Mouse (Mus musculus) embryonic fibroblast, embryonic 13.5 days (primary cell): ENCODE data around the gene Rab8a. TPM values are rescaled to one million over a fixed set of nuclear protein-coding genes. Genes with fewer than 3 reads are reported as not detected.

Source experiments
- H3K27ac ChIP-seq: 2 replicates; pipeline ENCODE4 v1.5.1; 2012; ENCODE audit warnings: low read length, control low read depth, inconsistent platforms; ENCODE audit not compliant: insufficient read depth
- H3K4me1 ChIP-seq: 2 replicates; pipeline ENCODE4 v1.6.1; 2011; ENCODE audit warnings: low read length; ENCODE audit not compliant: control insufficient read depth, insufficient read depth
- H3K4me3 ChIP-seq: 2 replicates; pipeline ENCODE4 v1.5.1; 2011; ENCODE audit warnings: mild to moderate bottlenecking, control low read depth, low read length; ENCODE audit not compliant: insufficient read depth
- CTCF ChIP-seq: IDR thresholded peaks from 2 replicates; pipeline ENCODE4 v1.5.1; 2011; ENCODE audit warnings: mild to moderate bottlenecking, control low read depth, low read length, moderate library complexity, borderline replicate concordance; ENCODE audit not compliant: insufficient read depth
- POLR2A ChIP-seq: IDR thresholded peaks from 2 replicates; pipeline ENCODE4 v1.6.1; 2011; ENCODE audit warnings: low read depth, mild to moderate bottlenecking, control low read depth, low read length, moderate library complexity
- polyA plus RNA-seq: library from polyadenylated mRNA; stranded (reverse); fragments of >200 nt; gene quantifications from 2 replicates; pipeline ENCODE4 v1.2.4, GENCODE M21; 2011; ENCODE audit warnings: low read depth; ENCODE audit not compliant: missing spikeins, insufficient read length

The Rab8a gene
- polyA plus RNA-seq, 1 experiment: 102 TPM

GRCm38 (mm10) chr8:72210710-72211109, 49.7 kb downstream of the Rab8a start:
- H3K27ac ChIP-seq: no peak overlapping the region
- TF ChIP-seq CTCF (no peak), POLR2A (no peak)
- H3K4me1 ChIP-seq: no peaks in the 10 kb centered on the region
- H3K4me3 ChIP-seq: no peak overlapping the region

GRCm38 (mm10) chr8:72211846-72212245, 50.8 kb downstream of the Rab8a start:
- TF ChIP-seq POLR2A (no peak), CTCF (no peak)
- Histone ChIP-seq H3K4me1 (no peaks in the 10 kb centered on the region), H3K27ac (no peak overlapping the region), H3K4me3 (no peak overlapping the region)

GRCm38 (mm10) chr8:72212751-72213150, 51.8 kb downstream of the Rab8a start, which contains the start of gene Cib3:
Cib3 (minus strand) TSS chr8:72212837.
- H3K4me1 ChIP-seq: no peaks in the 10 kb centered on the region
- TF ChIP-seq CTCF: no peak
- TF ChIP-seq POLR2A: no peak
- H3K27ac ChIP-seq: no peak within 1 kb of the TSS
- no peak within 1 kb of the TSS for H3K4me3 ChIP-seq

- TF ChIP-seq CTCF (no peak), POLR2A (no peak)
- no peaks in the 10 kb centered on the region for H3K4me1 ChIP-seq
- H3K27ac ChIP-seq: no peak within 1 kb of the TSS
- H3K4me3 ChIP-seq: no peak within 1 kb of the TSS
Measured at GRCm38 (mm10) chr8:72213536-72213935, 52.5 kb downstream of the Rab8a start, which contains the start of gene Gm11034. Gm11034 (minus strand) TSS chr8:72213636.

GRCm38 (mm10) chr8:72215060-72215459, 54.1 kb downstream of the Rab8a start:
- no peak overlapping the region for H3K4me3 ChIP-seq
- no peak for TF ChIP-seq CTCF
- H3K4me1 ChIP-seq: no peaks in the 10 kb centered on the region
- no peak overlapping the region for H3K27ac ChIP-seq

- TF ChIP-seq POLR2A: no peak
- no peak overlapping the region for H3K27ac ChIP-seq
- H3K4me3 ChIP-seq: no peak overlapping the region
- H3K4me1 ChIP-seq: no peaks in the 10 kb centered on the region
Measured at GRCm38 (mm10) chr8:72215871-72216270, 54.9 kb downstream of the Rab8a start.

GRCm38 (mm10) chr8:72218781-72219540, 58.0 kb downstream of the Rab8a start:
- Histone ChIP-seq H3K4me1 (no peaks in the 10 kb centered on the region), H3K27ac (no peak overlapping the region), H3K4me3 (no peak overlapping the region)
- no peak for TF ChIP-seq CTCF
- no peak for TF ChIP-seq POLR2A

- Histone ChIP-seq H3K4me3 (peak within 1 kb of the TSS; percentile 88), H3K27ac (peak within 1 kb of the TSS; percentile 19; the same call in 1 of the 2 replicates), H3K4me1 (no peaks in the 10 kb centered on the region)
- peak; percentile 54 for TF ChIP-seq POLR2A
- no peak for TF ChIP-seq CTCF
Measured at GRCm38 (mm10) chr8:72219541-72220363, 58.8 kb downstream of the Rab8a start, which contains the start of gene Fam32a. Fam32a (plus strand) TSS chr8:72219730.

- H3K4me3 ChIP-seq: peak overlapping the region; percentile 88
- H3K4me1 ChIP-seq: no peaks in the 10 kb centered on the region
- TF ChIP-seq POLR2A (no peak), CTCF (no peak)
- H3K27ac ChIP-seq: no peak overlapping the region
Measured at GRCm38 (mm10) chr8:72220758-72221157, 59.8 kb downstream of the Rab8a start.

- H3K27ac ChIP-seq: no peak overlapping the region
- H3K4me1 ChIP-seq: no peaks in the 10 kb centered on the region
- H3K4me3 ChIP-seq: no peak overlapping the region
- TF ChIP-seq POLR2A: no peak
- no peak for TF ChIP-seq CTCF
Measured at GRCm38 (mm10) chr8:72222656-72223055, 61.7 kb downstream of the Rab8a start.

Other genes with a start within 250 kb of the Rab8a start
- 11.1 and 12.5 TPM in 2 replicates for gene Zfp961, start 210.2 kb upstream of the Rab8a start, polyA plus RNA-seq
- gene Cyp4f18, start 151.6 kb upstream of the Rab8a start, polyA plus RNA-seq: not detected in 2 replicates
- not detected in 2 replicates for gene Olfr372, start 120.0 kb upstream of the Rab8a start, polyA plus RNA-seq
- gene Olfr373, start 78.0 kb upstream of the Rab8a start, polyA plus RNA-seq: not detected in 2 replicates
- gene Olfr374, start 54.2 kb upstream of the Rab8a start, polyA plus RNA-seq: 0.40 TPM in 1 of 2 replicates, not detected in the other
- 1,203 and 1,448 TPM in 2 replicates for gene Tpm4, start 26.2 kb upstream of the Rab8a start, polyA plus RNA-seq
- gene Hsh2d, start 28.4 kb downstream of the Rab8a start, polyA plus RNA-seq: not detected in 2 replicates
- gene Cib3, start 51.6 kb downstream of the Rab8a start, polyA plus RNA-seq: not detected in 2 replicates
- gene Gm11034, start 52.4 kb downstream of the Rab8a start, polyA plus RNA-seq: not detected in 2 replicates
- gene Fam32a, start 58.5 kb downstream of the Rab8a start, polyA plus RNA-seq: 41.4 and 43.8 TPM in 2 replicates
- gene Ap1m1, start 78.8 kb downstream of the Rab8a start, polyA plus RNA-seq: 65.3 and 67.0 TPM in 2 replicates
- gene Gm10282, start 144.1 kb downstream of the Rab8a start, polyA plus RNA-seq: 3.8 and 4.6 TPM in 2 replicates
- 19.1 and 19.7 TPM in 2 replicates for gene Klf2, start 157.8 kb downstream of the Rab8a start, polyA plus RNA-seq